Mouse (Mus musculus) hindbrain, embryonic 13.5 days (tissue): ENCODE results near the gene Alpi. TPM values are rescaled to one million over a fixed set of nuclear protein-coding genes. Genes with fewer than 3 reads are reported as not detected.

Source experiments
- ATAC-seq: fragments of 200-750 bp; cut with Nextera tagmentation; 2 replicates; pipeline ENCODE4 v1.8.0; 2017; ENCODE audit warnings: moderate TSS enrichment; ENCODE audit not compliant: low FRiP score
- H3K27ac ChIP-seq: fragments of 300-500 bp; sonication (generic); 2 replicates; pipeline ENCODE4 v1.5.1; 2015; ENCODE audit warnings: inconsistent platforms, mild to moderate bottlenecking, moderate library complexity
- H3K27me3 ChIP-seq: fragments of 300-500 bp; sonication (generic); 2 replicates; pipeline ENCODE4 v1.6.1; 2015; ENCODE audit warnings: mild to moderate bottlenecking, inconsistent platforms
- H3K36me3 ChIP-seq: fragments of 300-500 bp; sonication (generic); 2 replicates; pipeline ENCODE4 v1.6.1; 2015; ENCODE audit warnings: mild to moderate bottlenecking, inconsistent platforms
- H3K4me1 ChIP-seq: fragments of 300-500 bp; sonication (generic); replicated peaks from 2 replicates; pipeline ENCODE4 v1.6.1; 2015; ENCODE audit warnings: inconsistent platforms
- H3K4me2 ChIP-seq: fragments of 300-500 bp; sonication (generic); 2 replicates; pipeline ENCODE4 v1.6.1; 2015; ENCODE audit warnings: inconsistent platforms, mild to moderate bottlenecking, moderate library complexity
- H3K4me3 ChIP-seq: fragments of 300-500 bp; sonication (generic); 2 replicates; pipeline ENCODE4 v1.5.1; 2015; ENCODE audit warnings: mild to moderate bottlenecking, inconsistent platforms
- H3K9ac ChIP-seq: fragments of 300-500 bp; sonication (generic); 2 replicates; pipeline ENCODE4 v1.6.1; 2015; ENCODE audit warnings: mild to moderate bottlenecking, inconsistent platforms
- H3K9me3 ChIP-seq: fragments of 300-500 bp; sonication (generic); 2 replicates; pipeline ENCODE4 v1.6.1; 2016; ENCODE audit warnings: inconsistent platforms
- WGBS: fragments of 180-500 bp; shearing (Covaris S2); methylation state at CpG from one replicate; pipeline ENCODE4 v1.1.7; 2015; 5-methylcytosine and 5-hydroxymethylcytosine counted together
- polyA plus RNA-seq: library from polyadenylated mRNA; unstranded; fragments of >200 nt; fragmentation: Nextera tagmentation; extraction: Ambion mirVana; gene quantifications from 2 replicates; pipeline ENCODE4 v1.2.1, GENCODE M21; 2015

Alpi gene
- not detected in 2 replicates for polyA plus RNA-seq

GRCm38 (mm10) chr1:87101411-87101810 is at the start of gene Alpi:
Gene Alpi (minus strand): TSS chr1:87101606.
- H3K9me3 ChIP-seq = no peaks in the 10 kb centered on the region
- WGBS = 86% methylated on average over 1 of the region's 1 CpGs
- peaks cover 23% of the 10 kb centered on the region for H3K27me3 ChIP-seq
- H3K4me1 ChIP-seq = peaks cover 6% of the 10 kb centered on the region
- no peak within 1 kb of the TSS for H3K9ac ChIP-seq
- no peak within 1 kb of the TSS for H3K4me2 ChIP-seq
- H3K27ac ChIP-seq = no peak within 1 kb of the TSS
- no peaks in the 10 kb centered on the region for H3K36me3 ChIP-seq
- ATAC-seq = no peak
- no peak within 1 kb of the TSS for H3K4me3 ChIP-seq

- peaks cover 14% of the 10 kb centered on the region for H3K4me1 ChIP-seq
- H3K27me3 ChIP-seq = peaks cover 70% of the 10 kb centered on the region
- no peak for ATAC-seq
- 40% methylated on average over 13 of the region's 13 CpGs for WGBS
- H3K4me3 ChIP-seq = no peak overlapping the region
- no peaks in the 10 kb centered on the region for H3K9me3 ChIP-seq
- H3K36me3 ChIP-seq = no peaks in the 10 kb centered on the region
- no peak overlapping the region for H3K9ac ChIP-seq
- no peak overlapping the region for H3K27ac ChIP-seq
- H3K4me2 ChIP-seq = no peak overlapping the region
These were observed 48.0 kb upstream of the Alpi start for GRCm38 (mm10) chr1:87149422-87149821.

- Histone ChIP-seq H3K4me3 (no peak overlapping the region), H3K36me3 (no peaks in the 10 kb centered on the region), H3K9ac (peak overlapping the region; percentile 1; the same call in 1 of the 2 replicates), H3K9me3 (no peaks in the 10 kb centered on the region), H3K4me2 (no peak overlapping the region), H3K27ac (0 out of 2 replicates have a peak overlapping the region, but pooled peaks have one; percentile 19), H3K4me1 (peaks cover 28% of the 10 kb centered on the region), H3K27me3 (peaks cover 17% of the 10 kb centered on the region; the same call in 1 of the 2 replicates)
- 63% methylated on average over 10 of the region's 10 CpGs for WGBS
- ATAC-seq = 0 out of 2 replicates have a peak, but pooled peaks have one; percentile 14
These were observed 41.7 kb upstream of the Alpi start for GRCm38 (mm10) chr1:87143141-87143540.

GRCm38 (mm10) chr1:87142456-87142855 is 41.0 kb upstream of the Alpi start:
- 48% methylated on average over 9 of the region's 9 CpGs for WGBS
- H3K9ac ChIP-seq = no peak overlapping the region
- peaks cover 28% of the 10 kb centered on the region for H3K4me1 ChIP-seq
- peak; percentile 68 for ATAC-seq
- H3K4me3 ChIP-seq = no peak overlapping the region
- H3K4me2 ChIP-seq = no peak overlapping the region
- H3K27me3 ChIP-seq = 0 out of 2 replicates have a peak, but pooled peaks cover 14% of the 10 kb centered on the region
- H3K27ac ChIP-seq = peak overlapping the region; percentile 19
- no peaks in the 10 kb centered on the region for H3K9me3 ChIP-seq
- no peaks in the 10 kb centered on the region for H3K36me3 ChIP-seq

- WGBS = 73% methylated on average over 4 of the region's 4 CpGs
- peak overlapping the region; percentile 19; the same call in 1 of the 2 replicates for H3K27ac ChIP-seq
- H3K4me3 ChIP-seq = no peak overlapping the region
- ATAC-seq = peak; percentile 15; the same call in 1 of the 2 replicates
- no peak overlapping the region for H3K9ac ChIP-seq
- H3K9me3 ChIP-seq = no peaks in the 10 kb centered on the region
- peaks cover 28% of the 10 kb centered on the region for H3K4me1 ChIP-seq
- 0 out of 2 replicates have a peak, but pooled peaks cover 12% of the 10 kb centered on the region for H3K27me3 ChIP-seq
- no peak overlapping the region for H3K4me2 ChIP-seq
- H3K36me3 ChIP-seq = no peaks in the 10 kb centered on the region
These were observed 40.1 kb upstream of the Alpi start for GRCm38 (mm10) chr1:87141550-87141949.

GRCm38 (mm10) chr1:87131803-87132202 is 30.4 kb upstream of the Alpi start:
- Histone ChIP-seq H3K9ac (no peak overlapping the region), H3K27me3 (peaks cover 26% of the 10 kb centered on the region), H3K4me1 (peaks cover 9% of the 10 kb centered on the region), H3K4me3 (no peak overlapping the region), H3K9me3 (no peaks in the 10 kb centered on the region), H3K4me2 (no peak overlapping the region), H3K27ac (no peak overlapping the region), H3K36me3 (no peaks in the 10 kb centered on the region)
- 91% methylated on average over 4 of the region's 4 CpGs for WGBS
- no peak for ATAC-seq

- no peaks in the 10 kb centered on the region for H3K36me3 ChIP-seq
- H3K9me3 ChIP-seq = no peaks in the 10 kb centered on the region
- peaks cover 43% of the 10 kb centered on the region for H3K27me3 ChIP-seq
- peak overlapping the region; percentile 42 for H3K4me2 ChIP-seq
- peak; percentile 43; the same call in 1 of the 2 replicates for ATAC-seq
- 9% methylated on average over 37 of the region's 43 CpGs for WGBS
- peak overlapping the region; percentile 35; the same call in 1 of the 2 replicates for H3K9ac ChIP-seq
- no peak overlapping the region for H3K27ac ChIP-seq
- H3K4me3 ChIP-seq = peak overlapping the region; percentile 26
- H3K4me1 ChIP-seq = peaks cover 9% of the 10 kb centered on the region
These were observed 26.0 kb upstream of the Alpi start for GRCm38 (mm10) chr1:87127206-87128030.

- ATAC-seq = no peak
- 76% methylated on average over 6 of the region's 6 CpGs for WGBS
These were observed 23.3 kb upstream of the Alpi start, which contains the start of gene Akp3 for GRCm38 (mm10) chr1:87124673-87125072. Gene Akp3 (plus strand): TSS chr1:87124973.

GRCm38 (mm10) chr1:87114784-87115183 is 13.4 kb upstream of the Alpi start:
- no peaks in the 10 kb centered on the region for H3K36me3 ChIP-seq
- 74% methylated on average over 1 of the region's 1 CpGs for WGBS

More at GRCm38 (mm10) chr1:87124673-87125072, 23.3 kb upstream of the Alpi start, which contains the start of gene Akp3:
- H3K27ac ChIP-seq = no peak within 1 kb of the TSS
- peaks cover 46% of the 10 kb centered on the region for H3K27me3 ChIP-seq
- H3K36me3 ChIP-seq = no peaks in the 10 kb centered on the region
- peaks cover 9% of the 10 kb centered on the region for H3K4me1 ChIP-seq
- no peak within 1 kb of the TSS for H3K9ac ChIP-seq
- no peaks in the 10 kb centered on the region for H3K9me3 ChIP-seq
- H3K4me3 ChIP-seq = no peak within 1 kb of the TSS
- H3K4me2 ChIP-seq = no peak within 1 kb of the TSS

GRCm38 (mm10) chr1:87111719-87112354 is 10.4 kb upstream of the Alpi start:
- ATAC-seq = no peak
- WGBS = 39% methylated on average over 9 of the region's 9 CpGs
- no peak overlapping the region for H3K27ac ChIP-seq
- no peaks in the 10 kb centered on the region for H3K36me3 ChIP-seq
- H3K4me3 ChIP-seq = no peak overlapping the region
- no peaks in the 10 kb centered on the region for H3K9me3 ChIP-seq
- no peak overlapping the region for H3K9ac ChIP-seq
- no peak overlapping the region for H3K4me2 ChIP-seq
- H3K4me1 ChIP-seq = no peaks in the 10 kb centered on the region
- H3K27me3 ChIP-seq = no peaks in the 10 kb centered on the region

More at GRCm38 (mm10) chr1:87114784-87115183, 13.4 kb upstream of the Alpi start:
- no peak overlapping the region for H3K4me2 ChIP-seq
- H3K9ac ChIP-seq = no peak overlapping the region
- no peak overlapping the region for H3K4me3 ChIP-seq
- H3K4me1 ChIP-seq = no peaks in the 10 kb centered on the region
- no peak overlapping the region for H3K27ac ChIP-seq
- no peak for ATAC-seq
- no peaks in the 10 kb centered on the region for H3K9me3 ChIP-seq
- H3K27me3 ChIP-seq = no peaks in the 10 kb centered on the region

- H3K4me3 ChIP-seq = no peak overlapping the region
- H3K9ac ChIP-seq = no peak overlapping the region
- ATAC-seq = no peak
- no peaks in the 10 kb centered on the region for H3K4me1 ChIP-seq
- H3K4me2 ChIP-seq = no peak overlapping the region
- no peaks in the 10 kb centered on the region for H3K27me3 ChIP-seq
- H3K27ac ChIP-seq = no peak overlapping the region
- H3K36me3 ChIP-seq = no peaks in the 10 kb centered on the region
- no peaks in the 10 kb centered on the region for H3K9me3 ChIP-seq
- WGBS = 89% methylated on average over 4 of the region's 4 CpGs
These were observed 7.2 kb upstream of the Alpi start for GRCm38 (mm10) chr1:87108564-87108963.

- no peak overlapping the region for H3K4me3 ChIP-seq
- H3K27ac ChIP-seq = no peak overlapping the region
- WGBS = 80% methylated on average over 8 of the region's 8 CpGs
- no peak overlapping the region for H3K4me2 ChIP-seq
- no peak for ATAC-seq
- H3K27me3 ChIP-seq = no peaks in the 10 kb centered on the region
- H3K9ac ChIP-seq = no peak overlapping the region
- no peaks in the 10 kb centered on the region for H3K9me3 ChIP-seq
- H3K4me1 ChIP-seq = no peaks in the 10 kb centered on the region
- no peaks in the 10 kb centered on the region for H3K36me3 ChIP-seq
These were observed 5.1 kb upstream of the Alpi start for GRCm38 (mm10) chr1:87106536-87106935.
